Mouse (Mus musculus) lung, postnatal 0 days (tissue): ENCODE results near the gene Rufy3.

Experiments used
- CTCF ChIP-seq: IDR thresholded peaks from 2 replicates; pipeline ENCODE4 v1.5.1; 2016; ENCODE audit warnings: antibody characterized with exemption, mild to moderate bottlenecking
- EP300 ChIP-seq: IDR thresholded peaks from 2 replicates; pipeline ENCODE4 v1.6.1; 2016; ENCODE audit warnings: antibody characterized with exemption, mild to moderate bottlenecking, control low read depth

- TF ChIP-seq EP300 (no peak), CTCF (no peak)
Observed at GRCm38 (mm10) chr5:88627545-88627944, 62.7 kb downstream of the Rufy3 start.
